Mouse (Mus musculus): ENCODE data around the gene Dntt. TPM values are rescaled to one million over a fixed set of nuclear protein-coding genes. Genes with fewer than 3 reads are reported as not detected.

Gene Dntt
- polyA plus RNA-seq, 1 experiment from 2014 or later: not detected

GRCm38 (mm10) chr19:41006621-41007020, 22.5 kb upstream of the Dntt start:
- WGBS: 13% methylated on average over 4 of the region's 4 CpGs
- no peak overlapping the region for H3K4me3 ChIP-seq (ENCODE audit: low read depth, low read length)
- no peak overlapping the region for H3K27ac ChIP-seq (ENCODE audit: low read depth, low read length)
- ATAC-seq (replicated peaks; ENCODE audit: low FRiP score) (no peak), DNase-seq (ENCODE audit: low spot score) (peak; percentile 10)
- H3K36me3 ChIP-seq (ENCODE audit: control insufficient read depth, insufficient read depth, low read length): no peaks in the 10 kb centered on the region
- H3K9me3 ChIP-seq (ENCODE audit: control insufficient read depth, low read length): no peaks in the 10 kb centered on the region
- no peak overlapping the region for H3K9ac ChIP-seq (ENCODE audit: low read length)
- no peak overlapping the region for H3K4me2 ChIP-seq (ENCODE audit: low read depth, low read length, severe bottlenecking)
- H3K27me3 ChIP-seq (ENCODE audit: control insufficient read depth, insufficient read depth, low read length): no peaks in the 10 kb centered on the region
- no peaks in the 10 kb centered on the region for H3K4me1 ChIP-seq (replicated peaks; ENCODE audit: control insufficient read depth, insufficient read depth, low read length)

- ATAC-seq (replicated peaks; ENCODE audit: low FRiP score) (no peak), DNase-seq (ENCODE audit: low spot score) (peak; percentile 18)
- Histone ChIP-seq H3K9ac (ENCODE audit: low read length) (no peak overlapping the region), H3K27me3 (ENCODE audit: control insufficient read depth, insufficient read depth, low read length) (no peaks in the 10 kb centered on the region), H3K27ac (ENCODE audit: low read depth, low read length) (no peak overlapping the region), H3K4me3 (ENCODE audit: low read depth, low read length) (no peak overlapping the region), H3K4me2 (ENCODE audit: low read depth, low read length, severe bottlenecking) (no peak overlapping the region), H3K9me3 (ENCODE audit: control insufficient read depth, low read length) (no peaks in the 10 kb centered on the region), H3K36me3 (ENCODE audit: control insufficient read depth, insufficient read depth, low read length) (no peaks in the 10 kb centered on the region), H3K4me1 (replicated peaks; ENCODE audit: control insufficient read depth, insufficient read depth, low read length) (no peaks in the 10 kb centered on the region)
- 51% methylated on average over 6 of the region's 6 CpGs for WGBS
Measured at GRCm38 (mm10) chr19:41007326-41007725, 21.7 kb upstream of the Dntt start.

GRCm38 (mm10) chr19:41007733-41008132, 21.3 kb upstream of the Dntt start:
- H3K27ac ChIP-seq (ENCODE audit: low read depth, low read length): no peak overlapping the region
- no peak for ATAC-seq (replicated peaks; ENCODE audit: low FRiP score)
- 82% methylated on average over 4 of the region's 4 CpGs for WGBS

GRCm38 (mm10) chr19:41008674-41009395, 20.2 kb upstream of the Dntt start:
- DNase-seq (ENCODE audit: low spot score) (no peak), ATAC-seq (replicated peaks; ENCODE audit: low FRiP score) (no peak)
- 90% methylated on average over 5 of the region's 5 CpGs for WGBS
- H3K4me3 ChIP-seq (ENCODE audit: low read depth, low read length): no peak overlapping the region
- no peak overlapping the region for H3K9ac ChIP-seq (ENCODE audit: low read length)
- no peaks in the 10 kb centered on the region for H3K9me3 ChIP-seq (ENCODE audit: control insufficient read depth, low read length)
- H3K27me3 ChIP-seq (ENCODE audit: control insufficient read depth, insufficient read depth, low read length): no peaks in the 10 kb centered on the region
- H3K4me1 ChIP-seq (replicated peaks; ENCODE audit: control insufficient read depth, insufficient read depth, low read length): no peaks in the 10 kb centered on the region
- H3K27ac ChIP-seq (ENCODE audit: low read depth, low read length): no peak overlapping the region
- no peak overlapping the region for H3K4me2 ChIP-seq (ENCODE audit: low read depth, low read length, severe bottlenecking)
- no peaks in the 10 kb centered on the region for H3K36me3 ChIP-seq (ENCODE audit: control insufficient read depth, insufficient read depth, low read length)

More at GRCm38 (mm10) chr19:41007733-41008132, 21.3 kb upstream of the Dntt start:
- H3K4me2 ChIP-seq (ENCODE audit: low read depth, low read length, severe bottlenecking): no peak overlapping the region
- no peaks in the 10 kb centered on the region for H3K36me3 ChIP-seq (ENCODE audit: control insufficient read depth, insufficient read depth, low read length)
- H3K4me3 ChIP-seq (ENCODE audit: low read depth, low read length): no peak overlapping the region
- no peaks in the 10 kb centered on the region for H3K4me1 ChIP-seq (replicated peaks; ENCODE audit: control insufficient read depth, insufficient read depth, low read length)
- no peak overlapping the region for H3K9ac ChIP-seq (ENCODE audit: low read length)
- H3K9me3 ChIP-seq (ENCODE audit: control insufficient read depth, low read length): no peaks in the 10 kb centered on the region
- no peaks in the 10 kb centered on the region for H3K27me3 ChIP-seq (ENCODE audit: control insufficient read depth, insufficient read depth, low read length)
- DNase-seq (ENCODE audit: low spot score): no peak

GRCm38 (mm10) chr19:41011676-41012075, 17.4 kb upstream of the Dntt start:
- H3K9ac ChIP-seq (ENCODE audit: low read length): no peak overlapping the region
- no peak overlapping the region for H3K4me2 ChIP-seq (ENCODE audit: low read depth, low read length, severe bottlenecking)
- H3K4me1 ChIP-seq (replicated peaks; ENCODE audit: control insufficient read depth, insufficient read depth, low read length): no peaks in the 10 kb centered on the region
- H3K9me3 ChIP-seq (ENCODE audit: control insufficient read depth, low read length): no peaks in the 10 kb centered on the region
- 38% methylated on average over 5 of the region's 5 CpGs for WGBS
- ATAC-seq (replicated peaks; ENCODE audit: low FRiP score) (no peak), DNase-seq (ENCODE audit: low spot score) (no peak)
- H3K36me3 ChIP-seq (ENCODE audit: control insufficient read depth, insufficient read depth, low read length): no peaks in the 10 kb centered on the region
- no peak overlapping the region for H3K27ac ChIP-seq (ENCODE audit: low read depth, low read length)
- H3K4me3 ChIP-seq (ENCODE audit: low read depth, low read length): no peak overlapping the region
- H3K27me3 ChIP-seq (ENCODE audit: control insufficient read depth, insufficient read depth, low read length): peaks cover 2% of the 10 kb centered on the region; the same call in 1 of the 2 replicates

- ATAC-seq (replicated peaks; ENCODE audit: low FRiP score) (no peak), DNase-seq (ENCODE audit: low spot score) (no peak)
- peaks cover 2% of the 10 kb centered on the region; the same call in 1 of the 2 replicates for H3K27me3 ChIP-seq (ENCODE audit: control insufficient read depth, insufficient read depth, low read length)
- no peak overlapping the region for H3K4me3 ChIP-seq (ENCODE audit: low read depth, low read length)
- H3K36me3 ChIP-seq (ENCODE audit: control insufficient read depth, insufficient read depth, low read length): no peaks in the 10 kb centered on the region
- no peak overlapping the region for H3K27ac ChIP-seq (ENCODE audit: low read depth, low read length)
- no peaks in the 10 kb centered on the region for H3K4me1 ChIP-seq (replicated peaks; ENCODE audit: control insufficient read depth, insufficient read depth, low read length)
- no peak overlapping the region for H3K9ac ChIP-seq (ENCODE audit: low read length)
- no peaks in the 10 kb centered on the region for H3K9me3 ChIP-seq (ENCODE audit: control insufficient read depth, low read length)
- no peak overlapping the region for H3K4me2 ChIP-seq (ENCODE audit: low read depth, low read length, severe bottlenecking)
- 6% methylated on average over 5 of the region's 5 CpGs for WGBS
Measured at GRCm38 (mm10) chr19:41013591-41013990, 15.5 kb upstream of the Dntt start.

GRCm38 (mm10) chr19:41014003-41014402, 15.1 kb upstream of the Dntt start:
- Histone ChIP-seq H3K27me3 (ENCODE audit: control insufficient read depth, insufficient read depth, low read length) (peaks cover 2% of the 10 kb centered on the region; the same call in 1 of the 2 replicates), H3K27ac (ENCODE audit: low read depth, low read length) (no peak overlapping the region), H3K9me3 (ENCODE audit: control insufficient read depth, low read length) (no peaks in the 10 kb centered on the region), H3K36me3 (ENCODE audit: control insufficient read depth, insufficient read depth, low read length) (no peaks in the 10 kb centered on the region), H3K9ac (ENCODE audit: low read length) (no peak overlapping the region), H3K4me2 (ENCODE audit: low read depth, low read length, severe bottlenecking) (no peak overlapping the region), H3K4me1 (replicated peaks; ENCODE audit: control insufficient read depth, insufficient read depth, low read length) (no peaks in the 10 kb centered on the region), H3K4me3 (ENCODE audit: low read depth, low read length) (no peak overlapping the region)
- 34% methylated on average over 9 of the region's 9 CpGs for WGBS
- no peak for ATAC-seq (replicated peaks; ENCODE audit: low FRiP score)
- no peak for DNase-seq (ENCODE audit: low spot score)

- DNase-seq (ENCODE audit: low spot score): peak; percentile 47
- ATAC-seq (replicated peaks; ENCODE audit: low FRiP score): peak; percentile 51
- no peaks in the 10 kb centered on the region for H3K9me3 ChIP-seq (ENCODE audit: control insufficient read depth, low read length)
- H3K4me1 ChIP-seq (replicated peaks; ENCODE audit: control insufficient read depth, insufficient read depth, low read length): no peaks in the 10 kb centered on the region
- WGBS: 18% methylated on average over 14 of the region's 14 CpGs
- no peak overlapping the region for H3K9ac ChIP-seq (ENCODE audit: low read length)
- H3K4me2 ChIP-seq (ENCODE audit: low read depth, low read length, severe bottlenecking): peak overlapping the region; percentile 44
- H3K4me3 ChIP-seq (ENCODE audit: low read depth, low read length): no peak overlapping the region
- peaks cover 2% of the 10 kb centered on the region; the same call in 1 of the 2 replicates for H3K27me3 ChIP-seq (ENCODE audit: control insufficient read depth, insufficient read depth, low read length)
- no peaks in the 10 kb centered on the region for H3K36me3 ChIP-seq (ENCODE audit: control insufficient read depth, insufficient read depth, low read length)
- H3K27ac ChIP-seq (ENCODE audit: low read depth, low read length): no peak overlapping the region
Measured at GRCm38 (mm10) chr19:41015951-41016716, 12.9 kb upstream of the Dntt start.
